In the genomic region with DNA sequence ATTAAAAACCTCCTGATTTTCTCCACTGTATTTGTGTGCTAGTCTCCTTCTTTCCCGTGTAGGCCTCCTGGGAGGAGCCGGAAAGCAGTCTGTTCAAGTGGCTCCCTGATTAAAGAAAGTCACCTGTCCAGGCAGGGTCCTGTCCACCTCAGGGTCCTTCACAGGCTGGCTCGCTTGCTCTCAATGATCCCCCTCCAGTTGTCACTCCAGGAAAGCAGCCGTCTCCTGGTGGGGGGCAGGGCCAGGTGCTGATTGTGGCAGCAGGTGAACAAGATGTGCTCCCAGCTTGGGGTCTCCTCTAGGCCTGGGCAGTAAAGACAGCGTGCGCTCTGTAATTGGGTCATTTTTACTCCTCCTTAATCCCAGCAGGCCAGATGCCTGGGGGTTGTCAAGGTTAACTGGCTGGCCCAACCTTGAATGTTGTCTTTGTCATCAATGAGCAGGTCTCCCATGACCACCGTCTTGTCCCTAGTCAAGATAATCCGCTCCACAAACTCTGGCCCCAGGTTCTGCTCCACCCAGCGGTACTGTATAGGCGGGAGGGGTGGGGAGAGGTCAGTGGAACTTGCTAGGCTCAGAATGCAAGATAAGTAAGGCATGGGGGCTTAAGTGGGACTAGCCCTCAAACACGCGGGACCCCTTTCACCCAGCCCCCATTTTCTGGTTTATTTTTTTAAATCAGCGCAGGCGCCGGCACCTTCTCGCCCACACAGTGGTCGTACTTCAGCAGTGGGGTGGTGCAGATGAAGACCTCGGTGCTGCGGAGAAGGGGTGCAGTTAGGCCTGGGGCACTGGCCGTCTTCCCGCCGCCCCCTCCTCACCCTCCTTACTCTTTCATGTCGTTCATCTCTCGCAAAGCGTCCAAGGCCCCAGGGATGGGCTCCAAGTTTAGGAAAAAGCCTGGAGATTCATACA, we compare ENCODE assay signal across 8 mouse cellular contexts. TPM values are rescaled to one million over a fixed set of nuclear protein-coding genes. Genes with fewer than 3 reads are reported as not detected.
A peak's percentile ranks its signal among the peaks of the same experiment; 100 is the strongest.
DNase-seq lines count a peak whose midpoint lies in the region; ATAC-seq lines count a peak whose summit lies in the region.

No protein-coding gene starts in this region.

- peaks cover 4% of the 10 kb centered on the region; the same call in 1 of the 2 replicates for H3K36me3 ChIP-seq in kidney, embryonic 16.5 days (ENCODE audit: insufficient read depth, low read length)
- H3K36me3 ChIP-seq in forebrain, embryonic 15.5 days: peaks cover 7% of the 10 kb centered on the region; the same call in 1 of the 2 replicates
- H3K36me3 ChIP-seq in liver, embryonic 16.5 days (ENCODE audit: control insufficient read depth, insufficient read depth): 0 out of 2 replicates have a peak, but pooled peaks cover 2% of the 10 kb centered on the region

- peaks cover 13% of the 10 kb centered on the region for H3K4me1 ChIP-seq in kidney, embryonic 16.5 days (ENCODE audit: insufficient read depth, low read length)
- peaks cover 21% of the 10 kb centered on the region for H3K4me1 ChIP-seq in forebrain, embryonic 15.5 days
- H3K4me1 ChIP-seq in liver, embryonic 16.5 days (ENCODE audit: control insufficient read depth, low read depth, low read length): peaks cover 19% of the 10 kb centered on the region

- H3K27ac ChIP-seq in kidney, embryonic 16.5 days (ENCODE audit: low read length): peak overlapping the region; percentile 82; the same call in 1 of the 2 replicates
- H3K27ac ChIP-seq in forebrain, embryonic 15.5 days (replicated peaks): peak overlapping the region; percentile 80
- H3K27ac ChIP-seq in liver, embryonic 16.5 days (ENCODE audit: low read length): no peak overlapping the region

- 23% methylated on average over 25 of the region's 25 CpGs for WGBS in kidney, embryonic 16.5 days
- 23% methylated on average over 25 of the region's 25 CpGs for WGBS in forebrain, embryonic 15.5 days
- 24% methylated on average over 25 of the region's 25 CpGs for WGBS in liver, embryonic 16.5 days (ENCODE audit: insufficient replicate concordance)

- peak overlapping the region; percentile 88 for H3K4me2 ChIP-seq in kidney, embryonic 16.5 days (replicated peaks; ENCODE audit: low read depth, low read length)
- peak overlapping the region; percentile 72 for H3K4me2 ChIP-seq in forebrain, embryonic 15.5 days (replicated peaks)
- peak overlapping the region; percentile 99 for H3K4me2 ChIP-seq in liver, embryonic 16.5 days (ENCODE audit: low read depth, low read length)

- no peaks in the 10 kb centered on the region for H3K9me3 ChIP-seq in kidney, embryonic 16.5 days (ENCODE audit: low read length)
- H3K9me3 ChIP-seq in forebrain, embryonic 15.5 days: no peaks in the 10 kb centered on the region
- H3K9me3 ChIP-seq in liver, embryonic 16.5 days (replicated peaks; ENCODE audit: control insufficient read depth, low read length): no peaks in the 10 kb centered on the region

- H3K9ac ChIP-seq in kidney, embryonic 16.5 days (replicated peaks; ENCODE audit: low read length): peak overlapping the region; percentile 75
- H3K9ac ChIP-seq in forebrain, embryonic 15.5 days (replicated peaks): peak overlapping the region; percentile 70
- H3K9ac ChIP-seq in liver, embryonic 16.5 days (ENCODE audit: low read depth, low read length): peak overlapping the region; percentile 73

- H3K4me3 ChIP-seq in kidney, embryonic 16.5 days (ENCODE audit: low read length): peak overlapping the region; percentile 77
- H3K4me3 ChIP-seq in forebrain, embryonic 15.5 days: peak overlapping the region; percentile 76
- H3K4me3 ChIP-seq in liver, embryonic 16.5 days (ENCODE audit: low read depth, low read length): peak overlapping the region; percentile 80

- H3K27me3 ChIP-seq in kidney, embryonic 16.5 days (ENCODE audit: insufficient read depth, low read length): no peaks in the 10 kb centered on the region
- H3K27me3 ChIP-seq in forebrain, embryonic 15.5 days: no peaks in the 10 kb centered on the region
- no peaks in the 10 kb centered on the region for H3K27me3 ChIP-seq in liver, embryonic 16.5 days (ENCODE audit: control insufficient read depth, insufficient read depth, low read depth, low read length)

- no peak for DNase-seq in kidney, postnatal 25 days
- DNase-seq in adrenal gland, adult 8-10 months: peak; percentile 61
- DNase-seq in Muller cell, postnatal 12 days (ENCODE audit: inconsistent ontology term): no peak
- DNase-seq in kidney, adult 18-20 months: no peak
- DNase-seq in gastrocnemius, postnatal 10 days: no peak

- peak; percentile 32; the same call in 1 of the 2 replicates for ATAC-seq in kidney, embryonic 16.5 days (ENCODE audit: low FRiP score, low TSS enrichment)
- peak; percentile 38 for ATAC-seq in forebrain, embryonic 15.5 days (replicated peaks)
- ATAC-seq in liver, embryonic 16.5 days (ENCODE audit: low read depth): peak; percentile 2; the same call in 1 of the 2 replicates

RNA-seq across cellular contexts. Expression of gene Nt5c, which starts 1.0 kb away (rescaled TPM):
- polyA plus RNA-seq in kidney, embryonic 16.5 days (2015; fragmentation: Nextera tagmentation; extraction: Ambion mirVana): 77.6 and 82.1 TPM in 2 replicates
- total RNA-seq in adrenal gland, adult 8-10 months (2022): 100 to 1,000 TPM; 119 to 222 (median 142) TPM
- 94.3 and 102 TPM in 2 replicates for polyA plus RNA-seq in forebrain, embryonic 15.5 days (2015; fragmentation: Nextera tagmentation; extraction: Ambion mirVana)
- 32.0 and 36.3 TPM in 2 replicates for polyA plus RNA-seq in liver, embryonic 16.5 days (2015; fragmentation: Nextera tagmentation; extraction: Ambion mirVana)
- total RNA-seq in gastrocnemius, postnatal 10 days (2021): 10 to 100 TPM; 17.3 to 19.0 TPM

RNA-seq across cellular contexts. Expression of gene Armc7, which starts 15.2 kb away (rescaled TPM):
- polyA plus RNA-seq in kidney, embryonic 16.5 days (2015; fragmentation: Nextera tagmentation; extraction: Ambion mirVana): 9.0 and 10.5 TPM in 2 replicates
- 10 to 100 TPM in 3 of 4 experiments, 1 to 10 TPM in 1; 8.6 to 11.7 (median 11.2) TPM for total RNA-seq in adrenal gland, adult 8-10 months (2022)
- polyA plus RNA-seq in forebrain, embryonic 15.5 days (2015; fragmentation: Nextera tagmentation; extraction: Ambion mirVana): 15.6 and 16.1 TPM in 2 replicates
- 3.7 TPM in 2 replicates for polyA plus RNA-seq in liver, embryonic 16.5 days (2015; fragmentation: Nextera tagmentation; extraction: Ambion mirVana)
- 1 to 10 TPM; 1.2 to 2.4 TPM for total RNA-seq in gastrocnemius, postnatal 10 days (2021)

RNA-seq across cellular contexts. Expression of gene Jpt1, which starts 23.5 kb away (rescaled TPM):
- polyA plus RNA-seq in kidney, embryonic 16.5 days (2015; fragmentation: Nextera tagmentation; extraction: Ambion mirVana): 457 and 461 TPM in 2 replicates
- 100 to 1,000 TPM in 1 of 4 experiments, 10 to 100 TPM in 3; 86.2 to 109 (median 94.4) TPM for total RNA-seq in adrenal gland, adult 8-10 months (2022)
- polyA plus RNA-seq in forebrain, embryonic 15.5 days (2015; fragmentation: Nextera tagmentation; extraction: Ambion mirVana): 1,941 and 1,977 TPM in 2 replicates
- polyA plus RNA-seq in liver, embryonic 16.5 days (2015; fragmentation: Nextera tagmentation; extraction: Ambion mirVana): 190 and 209 TPM in 2 replicates
- total RNA-seq in gastrocnemius, postnatal 10 days (2021): 100 to 1,000 TPM; 132 to 134 TPM

RNA-seq across cellular contexts. Expression of gene Slc16a5, which starts 28.4 kb away (rescaled TPM):
- 28.4 and 31.5 TPM in 2 replicates for polyA plus RNA-seq in kidney, embryonic 16.5 days (2015; fragmentation: Nextera tagmentation; extraction: Ambion mirVana)
- under 1 TPM in 1 of 4 experiments, not detected in 3; 0.21 TPM for total RNA-seq in adrenal gland, adult 8-10 months (2022)
- 0.10 TPM in 1 of 2 replicates, not detected in the other for polyA plus RNA-seq in forebrain, embryonic 15.5 days (2015; fragmentation: Nextera tagmentation; extraction: Ambion mirVana)
- 0.21 and 0.51 TPM in 2 replicates for polyA plus RNA-seq in liver, embryonic 16.5 days (2015; fragmentation: Nextera tagmentation; extraction: Ambion mirVana)
- not detected for total RNA-seq in gastrocnemius, postnatal 10 days (2021)

RNA-seq across cellular contexts. Expression of gene Sumo2, which starts 45.4 kb away (rescaled TPM):
- polyA plus RNA-seq in kidney, embryonic 16.5 days (2015; fragmentation: Nextera tagmentation; extraction: Ambion mirVana): 939 and 944 TPM in 2 replicates
- total RNA-seq in adrenal gland, adult 8-10 months (2022): 100 to 1,000 TPM; 220 to 285 (median 257) TPM
- polyA plus RNA-seq in forebrain, embryonic 15.5 days (2015; fragmentation: Nextera tagmentation; extraction: Ambion mirVana): 1,191 and 1,214 TPM in 2 replicates
- 270 and 312 TPM in 2 replicates for polyA plus RNA-seq in liver, embryonic 16.5 days (2015; fragmentation: Nextera tagmentation; extraction: Ambion mirVana)
- total RNA-seq in gastrocnemius, postnatal 10 days (2021): 100 to 1,000 TPM; 182 to 195 TPM
